Mouse (Mus musculus) brain, embryonic 14.5 days (tissue): ENCODE measurements around the gene Med13.

Experiments used
- CTCF ChIP-seq: fragments of 200-500 bp; IDR thresholded peaks from 2 replicates; pipeline ENCODE4 v1.5.1; 2012; ENCODE audit warnings: inconsistent platforms, mild to moderate bottlenecking, moderate library complexity, borderline replicate concordance; ENCODE audit not compliant: insufficient read depth, insufficient read length; ENCODE audit errors: extremely low read depth
- POLR2A ChIP-seq: fragments of 200-500 bp; IDR thresholded peaks from 2 replicates; pipeline ENCODE4 v1.6.1; 2012; ENCODE audit warnings: mild to moderate bottlenecking, inconsistent platforms, borderline replicate concordance; ENCODE audit not compliant: poor library complexity, insufficient read depth, insufficient read length, severe bottlenecking; ENCODE audit errors: extremely low read depth

DNA sequence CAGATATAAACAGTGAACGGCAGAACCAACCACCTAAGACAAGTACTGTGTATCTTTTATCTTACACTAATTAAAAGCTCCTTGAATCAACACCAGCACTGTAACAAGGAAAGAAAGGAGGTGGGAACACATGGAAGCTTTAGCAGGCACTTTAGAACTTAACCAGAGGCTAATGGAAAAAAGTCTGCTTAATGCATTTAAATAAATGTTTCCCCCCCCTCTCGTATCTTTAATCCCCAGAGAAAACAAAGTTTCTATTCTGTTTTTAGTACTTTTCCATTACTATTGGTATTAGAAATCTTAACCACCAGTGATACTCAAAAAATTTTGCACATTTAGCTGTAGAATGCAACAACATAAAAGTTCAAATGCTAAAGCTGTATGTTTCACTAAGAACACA lies 8.1 kb downstream of the Med13 start:
- TF ChIP-seq CTCF (no peak), POLR2A (no peak)
